Mouse (Mus musculus) erythroblast, embryonic 14.5 days (primary cell): ENCODE data around the gene Sap25.

ENCODE experiments used
- GATA1 ChIP-seq: IDR thresholded peaks from 2 replicates; pipeline ENCODE4 v1.6.1; 2012; ENCODE audit warnings: low read length, inconsistent platforms, mixed read lengths
- TAL1 ChIP-seq: IDR thresholded peaks from 3 replicates; pipeline ENCODE4 v1.6.1; 2012; ENCODE audit warnings: low read length, inconsistent platforms, mixed read lengths

DNA sequence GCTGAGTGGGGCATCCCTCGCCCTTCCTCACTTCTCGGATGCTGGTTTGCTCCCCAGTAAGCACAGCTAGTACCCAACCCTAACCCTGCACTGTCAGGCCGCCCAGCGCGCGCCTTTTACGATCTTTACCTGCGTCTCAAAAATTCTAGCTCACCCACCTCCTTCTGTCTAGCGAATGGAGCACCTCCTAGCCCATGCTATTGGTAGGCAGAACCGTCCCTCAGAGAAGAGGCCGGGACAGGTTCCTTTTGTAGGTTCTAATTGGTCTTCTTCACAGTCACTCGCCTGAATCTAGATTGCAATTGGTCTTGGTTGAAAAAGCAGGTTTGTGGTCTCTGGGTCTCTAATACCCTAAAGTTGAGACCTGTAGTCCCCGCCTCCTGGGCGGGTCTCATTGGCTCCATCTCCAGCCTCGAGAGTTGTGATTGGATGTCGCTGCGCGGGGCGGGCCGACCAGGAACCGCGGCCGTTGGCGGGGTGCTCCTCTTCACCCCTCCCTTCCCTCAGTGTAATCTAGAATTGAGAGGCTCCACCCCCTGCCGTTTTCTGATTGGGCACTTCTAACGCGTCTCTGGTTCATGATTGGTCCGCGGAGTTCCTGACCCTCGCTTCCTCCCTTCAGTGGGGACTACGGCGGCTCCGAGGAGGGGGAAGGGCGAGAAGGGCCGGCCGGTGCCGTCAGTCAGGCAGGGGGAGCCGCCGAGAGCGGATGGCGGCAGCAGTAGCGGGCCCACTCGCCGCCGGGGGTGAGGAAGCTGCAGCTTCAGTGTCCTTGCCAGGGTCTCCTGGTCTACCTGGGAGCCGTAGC is 12.4 kb upstream of the Sap25 start, which contains the start of the genes Fbxo24, Lrch4 and Gm20605:
- TF ChIP-seq TAL1 (no peak), GATA1 (no peak)
